Mouse (Mus musculus) hindbrain, postnatal 0 days (tissue): ENCODE measurements around the gene Hist1h3i. TPM values are rescaled to one million over a fixed set of nuclear protein-coding genes. Genes with fewer than 3 reads are reported as not detected.
"Not testable (repeated sequence)": the region's sequence is repeated elsewhere in the genome, so short reads cannot be mapped to it uniquely, and the experiment has no call there.

ENCODE experiments used
- ATAC-seq: fragments of 200-750 bp; cut with Nextera tagmentation; 2 replicates; pipeline ENCODE4 v1.8.0; 2017; ENCODE audit warnings: mild to moderate bottlenecking, moderate TSS enrichment, moderate library complexity
- DNase-seq: peaks from one replicate; pipeline ENCODE4 v3.0.0-alpha.2; 2015; ENCODE audit warnings: low spot score
- H3K27ac ChIP-seq: fragments of 300-500 bp; sonication (generic); 2 replicates; pipeline ENCODE4 v1.5.1; 2014; ENCODE audit warnings: mild to moderate bottlenecking
- H3K27me3 ChIP-seq: fragments of 300-500 bp; sonication (generic); 2 replicates; pipeline ENCODE4 v1.6.1; 2014; ENCODE audit warnings: low read length, mixed read lengths; ENCODE audit not compliant: insufficient read depth
- H3K36me3 ChIP-seq: fragments of 300-500 bp; sonication (generic); 2 replicates; pipeline ENCODE4 v1.6.1; 2014; ENCODE audit warnings: low read length, mixed read lengths; ENCODE audit not compliant: insufficient read depth
- H3K4me1 ChIP-seq: fragments of 300-500 bp; sonication (generic); 2 replicates; pipeline ENCODE4 v1.6.1; 2014; ENCODE audit warnings: antibody characterized with exemption, low read length, mixed read lengths; ENCODE audit not compliant: insufficient read depth
- H3K4me2 ChIP-seq: fragments of 300-500 bp; sonication (generic); 2 replicates; pipeline ENCODE4 v1.6.1; 2014; ENCODE audit warnings: low read depth, mild to moderate bottlenecking, low read length, moderate library complexity, mixed read lengths
- H3K4me3 ChIP-seq: fragments of 300-500 bp; sonication (generic); 2 replicates; pipeline ENCODE4 v1.5.1; 2014; ENCODE audit warnings: low read length
- H3K9ac ChIP-seq: fragments of 300-500 bp; sonication (generic); replicated peaks from 2 replicates; pipeline ENCODE4 v1.6.1; 2014; ENCODE audit warnings: mild to moderate bottlenecking, low read length, moderate library complexity, mixed read lengths
- H3K9me3 ChIP-seq: fragments of 300-500 bp; sonication (generic); 2 replicates; pipeline ENCODE4 v1.6.1; 2016; ENCODE audit warnings: low read length, mixed read lengths
- CTCF ChIP-seq: IDR thresholded peaks from 2 replicates; pipeline ENCODE4 v1.5.1; 2016; ENCODE audit warnings: antibody characterized with exemption, control low read depth, low read depth
- WGBS: fragments of 180-500 bp; shearing (Covaris S2); extraction: QIAGEN DNeasy Blood & Tissue Kit; methylation state at CpG from one replicate; pipeline ENCODE4 v1.1.7; 2014; 5-methylcytosine and 5-hydroxymethylcytosine counted together
- polyA plus RNA-seq: library from polyadenylated mRNA; unstranded; fragments of >200 nt; fragmentation: Nextera tagmentation; extraction: Ambion mirVana; gene quantifications from 2 replicates; pipeline ENCODE4 v1.2.1, GENCODE M21; 2015
- total RNA-seq: library from RNA; depleted of rRNA; stranded (reverse); fragments of >200 nt; gene quantifications from 2 replicates; pipeline ENCODE4 v1.2.3, GENCODE M21; 2014; rRNA removed

Hist1h3i gene
- 789 and 1,626 TPM in 2 replicates for total RNA-seq
- 24.5 and 29.0 TPM in 2 replicates for polyA plus RNA-seq

- peak; percentile 90 for DNase-seq
- peak within 1 kb of the TSS; percentile 34 for H3K4me3 ChIP-seq
- H3K27me3 ChIP-seq = no peaks in the 10 kb centered on the region
- no peaks in the 10 kb centered on the region for H3K36me3 ChIP-seq
- peak within 1 kb of the TSS; percentile 67 for H3K27ac ChIP-seq
- TF ChIP-seq CTCF = no peak
- peak; percentile 77 for ATAC-seq
- peak within 1 kb of the TSS; percentile 68 for H3K4me2 ChIP-seq
- peak within 1 kb of the TSS; percentile 57 for H3K9ac ChIP-seq
- peaks cover 9% of the 10 kb centered on the region; the same call in 1 of the 2 replicates for H3K4me1 ChIP-seq
- 1% methylated on average over 13 of the region's 20 CpGs for WGBS
- no peaks in the 10 kb centered on the region for H3K9me3 ChIP-seq
Measured at GRCm38 (mm10) chr13:21783255-21783617, at the start of gene Hist1h3i. Gene Hist1h3i (minus strand): TSS chr13:21783370.

GRCm38 (mm10) chr13:21831418-21832394 is 48.5 kb upstream of the Hist1h3i start, which contains the start of gene Hist1h4n:
Gene Hist1h4n (minus strand): TSS chr13:21832196.
- H3K9me3 ChIP-seq, H3K36me3 ChIP-seq, H3K4me3 ChIP-seq, H3K27me3 ChIP-seq, DNase-seq, H3K4me1 ChIP-seq, H3K27ac ChIP-seq, H3K9ac ChIP-seq: not testable (repeated sequence)
- peak; percentile 88 for ATAC-seq
- WGBS = under 1% methylated on average over 22 of the region's 58 CpGs
- H3K4me2 ChIP-seq = peak within 1 kb of the TSS; percentile 36; the same call in 1 of the 2 replicates

GRCm38 (mm10) chr13:21830344-21830743 is 47.2 kb upstream of the Hist1h3i start:
- DNase-seq (no peak), ATAC-seq (no peak)
- no peaks in the 10 kb centered on the region for H3K9me3 ChIP-seq
- WGBS = 89% methylated on average over 10 of the region's 10 CpGs
- no peaks in the 10 kb centered on the region for H3K36me3 ChIP-seq
- no peak overlapping the region for H3K4me3 ChIP-seq
- TF ChIP-seq CTCF = no peak
- no peaks in the 10 kb centered on the region for H3K4me1 ChIP-seq
- H3K4me2 ChIP-seq = no peak overlapping the region
- H3K27me3 ChIP-seq = no peaks in the 10 kb centered on the region
- H3K9ac ChIP-seq = no peak overlapping the region
- H3K27ac ChIP-seq = no peak overlapping the region

GRCm38 (mm10) chr13:21828511-21828910 is 45.3 kb upstream of the Hist1h3i start:
- no peak overlapping the region for H3K4me2 ChIP-seq
- WGBS = 87% methylated on average over 3 of the region's 3 CpGs
- H3K27me3 ChIP-seq = no peaks in the 10 kb centered on the region
- no peaks in the 10 kb centered on the region for H3K9me3 ChIP-seq
- no peak overlapping the region for H3K4me3 ChIP-seq
- no peak overlapping the region for H3K9ac ChIP-seq
- no peak overlapping the region for H3K27ac ChIP-seq
- no peak for DNase-seq
- H3K4me1 ChIP-seq = no peaks in the 10 kb centered on the region
- ATAC-seq = no peak
- no peaks in the 10 kb centered on the region for H3K36me3 ChIP-seq
- no peak for TF ChIP-seq CTCF

- not testable (repeated sequence) for H3K9ac ChIP-seq, H3K4me3 ChIP-seq, H3K4me2 ChIP-seq, DNase-seq, H3K9me3 ChIP-seq, H3K36me3 ChIP-seq, H3K4me1 ChIP-seq, ATAC-seq, H3K27ac ChIP-seq, H3K27me3 ChIP-seq
- 68% methylated on average over 7 of the region's 16 CpGs for WGBS
Measured at GRCm38 (mm10) chr13:21820082-21820890, 37.1 kb upstream of the Hist1h3i start.

GRCm38 (mm10) chr13:21812092-21812491 is 28.9 kb upstream of the Hist1h3i start:
- not testable (repeated sequence) for H3K9ac ChIP-seq, H3K4me1 ChIP-seq, H3K9me3 ChIP-seq, H3K4me3 ChIP-seq, H3K27me3 ChIP-seq, H3K4me2 ChIP-seq, DNase-seq, H3K36me3 ChIP-seq, H3K27ac ChIP-seq
- ATAC-seq = peak; percentile 35
- WGBS = 0% methylated on average over 13 of the region's 14 CpGs

- H3K4me3 ChIP-seq = not testable (repeated sequence)
- WGBS = no CpG with 5 or more reads among the region's 24 CpGs
Measured at GRCm38 (mm10) chr13:21811539-21811938, 28.4 kb upstream of the Hist1h3i start, which contains the start of gene Hist1h4m. Gene Hist1h4m (plus strand): TSS chr13:21811746.

GRCm38 (mm10) chr13:21811074-21811473 is 27.9 kb upstream of the Hist1h3i start:
- not testable (repeated sequence) for H3K9me3 ChIP-seq, H3K4me3 ChIP-seq, DNase-seq, H3K4me2 ChIP-seq, H3K27me3 ChIP-seq, H3K4me1 ChIP-seq, H3K36me3 ChIP-seq, H3K27ac ChIP-seq, H3K9ac ChIP-seq
- no CpG with 5 or more reads among the region's 8 CpGs for WGBS
- ATAC-seq = peak; percentile 16; the same call in 1 of the 2 replicates

More at GRCm38 (mm10) chr13:21811539-21811938, 28.4 kb upstream of the Hist1h3i start, which contains the start of gene Hist1h4m:
- not testable (repeated sequence) for H3K9ac ChIP-seq, H3K27ac ChIP-seq, H3K27me3 ChIP-seq, H3K4me1 ChIP-seq, H3K36me3 ChIP-seq, H3K4me2 ChIP-seq, H3K9me3 ChIP-seq, DNase-seq
- peak; percentile 75 for ATAC-seq

- not testable (repeated sequence) for H3K27me3 ChIP-seq, H3K9ac ChIP-seq, H3K9me3 ChIP-seq, H3K4me3 ChIP-seq, H3K4me1 ChIP-seq, H3K36me3 ChIP-seq, H3K27ac ChIP-seq, DNase-seq, H3K4me2 ChIP-seq
- ATAC-seq = peak; percentile 98
- WGBS = no CpG with 5 or more reads among the region's 23 CpGs
Measured at GRCm38 (mm10) chr13:21810073-21810472, 26.9 kb upstream of the Hist1h3i start, which contains the start of the genes Hist1h2bq and Hist1h2ao. Gene Hist1h2bq (minus strand): TSS chr13:21810197. Gene Hist1h2ao (plus strand): TSS chr13:21810465.
